Mouse (Mus musculus) heart, postnatal 10 days (tissue): ENCODE measurements around the gene Olfr139. TPM values are rescaled to one million over a fixed set of nuclear protein-coding genes. Genes with fewer than 3 reads are reported as not detected.

ENCODE experiments used
- DNase-seq, 2 experiments: peaks; one replicate each; pipeline ENCODE4 v3.0.0; 2021
- intact Hi-C: fragments of 180-260 bp; cut with DNase I; formaldehyde crosslinking; loops from one replicate; pipeline ENCODE4 v1.15.1; 2025
- total RNA-seq, 2 experiments: library from RNA; stranded (reverse); gene quantifications; 2 replicates each; pipeline ENCODE4 v1.2.3; 2021

Gene Olfr139
- not detected for total RNA-seq

DNA sequence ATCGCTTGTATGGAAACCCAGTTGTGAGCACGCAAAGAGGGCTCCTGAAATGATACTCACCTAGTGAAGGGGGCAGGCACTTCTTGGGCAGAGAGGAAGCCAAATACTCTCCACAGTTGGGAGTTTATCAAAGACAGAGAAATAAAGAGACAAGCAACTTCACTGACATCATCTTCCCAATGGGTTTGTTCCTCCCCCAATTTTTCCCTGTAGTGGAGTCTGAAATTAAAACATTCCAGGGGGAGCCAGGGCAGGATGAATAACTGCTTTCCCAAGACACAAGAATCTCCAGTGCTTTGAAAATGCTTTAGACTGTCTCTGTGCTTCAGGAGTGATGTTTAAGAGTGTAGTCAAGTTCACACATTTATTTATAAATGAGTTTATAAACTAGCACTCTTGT lies at the start of gene Olfr139, which contains the start of gene Olfr399:
Gene Olfr139, minus strand, starts transcription at position 101 of the 400 bp plus-strand sequence.
Gene Olfr399, minus strand, starts transcription at position 165 of the 400 bp plus-strand sequence.
- intact Hi-C loops = no loop called here
- DNase-seq = no peak

DNA sequence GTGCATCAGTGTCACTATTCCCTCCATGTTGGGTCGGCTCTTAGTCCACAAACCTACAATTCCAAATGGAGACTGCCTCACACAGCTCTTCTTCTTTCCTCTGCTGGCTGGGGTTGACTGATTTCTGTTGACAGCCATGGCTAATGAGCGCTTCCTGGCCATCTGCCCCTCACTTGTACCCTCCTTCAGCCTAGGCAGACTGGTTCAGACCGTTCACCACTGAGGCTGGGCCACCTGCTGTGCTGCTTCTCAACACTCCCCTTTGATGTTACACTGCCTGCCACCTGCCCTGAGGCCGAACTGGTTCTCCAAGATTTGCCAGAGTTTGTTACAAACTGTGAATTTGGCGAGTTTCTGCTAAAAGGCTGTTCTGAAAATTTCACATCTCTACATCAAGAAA lies 48.7 kb upstream of the Olfr139 start:
- intact Hi-C loops = no loop called here
- DNase-seq = no peak

DNA sequence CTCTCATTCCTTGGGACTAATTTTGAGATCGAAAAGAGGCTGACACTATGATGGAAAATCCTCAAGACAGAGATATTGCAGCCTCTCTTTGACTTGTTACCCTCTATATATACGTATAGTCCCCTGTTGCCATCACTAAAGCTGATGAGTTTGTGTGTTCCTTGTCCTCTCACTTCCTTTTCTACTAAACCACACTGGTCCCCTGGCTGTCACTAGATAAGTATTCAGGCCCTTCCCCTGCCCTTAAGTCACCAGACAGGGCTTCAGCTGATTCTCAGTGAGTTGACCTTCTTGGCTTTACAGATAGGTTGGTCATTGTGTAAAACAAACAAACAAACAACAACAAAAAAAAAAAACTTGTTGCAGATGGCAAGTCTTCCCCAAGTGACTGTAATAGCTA lies 45.2 kb upstream of the Olfr139 start:
- intact Hi-C loops = no loop called here
- DNase-seq = no peak

DNA sequence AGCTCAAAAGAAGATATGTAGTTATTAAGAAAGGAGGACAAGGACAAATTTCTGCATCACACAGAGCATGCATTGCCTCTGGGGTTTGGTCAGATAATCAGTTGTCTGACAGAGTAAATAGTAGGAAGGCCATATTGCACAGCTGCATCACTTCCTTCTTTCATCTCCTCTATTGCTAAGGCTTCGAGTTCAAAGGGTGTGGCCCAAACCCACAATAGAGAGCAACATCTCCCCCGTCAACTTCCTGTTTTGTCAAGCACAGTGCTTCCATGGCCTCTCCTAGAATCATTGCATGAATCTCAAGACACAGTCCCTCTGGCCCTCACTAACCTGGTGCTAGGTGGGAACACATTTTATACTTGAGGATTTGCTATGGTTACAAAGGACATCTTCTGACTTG lies 44.4 kb upstream of the Olfr139 start:
- DNase-seq = no peak
- intact Hi-C loops = no loop called here

- DNase-seq = no peak
- intact Hi-C loops = no loop called here
Observed at GRCm38 (mm10) chr11:74069655-74070054, 13.3 kb upstream of the Olfr139 start, which contains the start of gene Zfp616. Gene Zfp616, plus strand, starts transcription at chr11:74069955.

- DNase-seq = no peak
- intact Hi-C loops = no loop called here
Observed at GRCm38 (mm10) chr11:74051347-74051746, 5.0 kb downstream of the Olfr139 start.

Other genes starting within 250 kb of the Olfr139 start
- not detected for gene Olfr392, start 239.5 kb downstream of the Olfr139 start, total RNA-seq
- gene Olfr393, start 205.1 kb downstream of the Olfr139 start, total RNA-seq = not detected
- gene Olfr394, start 165.8 kb downstream of the Olfr139 start, total RNA-seq = not detected
- not detected for gene Olfr395, start 147.3 kb downstream of the Olfr139 start, total RNA-seq
- gene Olfr23, start 119.9 kb downstream of the Olfr139 start, total RNA-seq = not detected
- gene Olfr397, start 95.7 kb downstream of the Olfr139 start, total RNA-seq = not detected
- gene Olfr398, start 66.1 kb downstream of the Olfr139 start, total RNA-seq = not detected
- not detected for gene Olfr399, start 64 bp upstream of the Olfr139 start, total RNA-seq
- not detected for gene Zfp616, start 13.4 kb upstream of the Olfr139 start, total RNA-seq
- not detected for gene Olfr401, start 57.2 kb upstream of the Olfr139 start, total RNA-seq
- not detected for gene Olfr402, start 97.0 kb upstream of the Olfr139 start, total RNA-seq
- gene Olfr403, start 129.7 kb upstream of the Olfr139 start, total RNA-seq = not detected
- gene Olfr43, start 154.8 kb upstream of the Olfr139 start, total RNA-seq = not detected
- not detected for gene Olfr406, start 203.3 kb upstream of the Olfr139 start, total RNA-seq
- not detected for gene Olfr59, start 227.2 kb upstream of the Olfr139 start, total RNA-seq